Mouse (Mus musculus) central nervous system, embryonic 11.5 days (tissue): ENCODE results near the gene Cnpy1. TPM values are rescaled to one million over a fixed set of nuclear protein-coding genes. Genes with fewer than 3 reads are reported as not detected.

Experiments
- polyA plus RNA-seq: library from polyadenylated mRNA; depleted of rRNA; stranded (reverse); fragments of >200 nt; gene quantifications from 2 replicates; pipeline ENCODE4 v1.2.3, GENCODE M21; 2012; rRNA removed

Gene Cnpy1
- 73.4 and 167 TPM in 2 replicates for polyA plus RNA-seq

GRCm38 (mm10) chr5:28245574-28245973, at the start of gene Cnpy1:
TSS of gene Cnpy1 (minus strand) at chr5:28245806.

GRCm38 (mm10) chr5:28165358-28166255, 80.0 kb downstream of the Cnpy1 start, which contains the start of gene En2:
TSS of gene En2 (plus strand) at chr5:28165694.

Other genes with a start within 250 kb of the Cnpy1 start
- 67.7 and 85.1 TPM in 2 replicates for gene Insig1, start 174.4 kb downstream of the Cnpy1 start, polyA plus RNA-seq
- gene En2, start 80.1 kb downstream of the Cnpy1 start, polyA plus RNA-seq, result 17.1 and 51.1 TPM in 2 replicates
- 48.1 and 52.3 TPM in 2 replicates for gene Rbm33, start 71.3 kb upstream of the Cnpy1 start, polyA plus RNA-seq
- gene Shh, start 221.4 kb upstream of the Cnpy1 start, polyA plus RNA-seq, result 10.1 and 18.7 TPM in 2 replicates